Mouse (Mus musculus) kidney, postnatal 10 days (tissue): ENCODE results near the gene Olfr741.

Experiments used
- DNase-seq: peaks from one replicate; pipeline ENCODE4 v3.0.0; 2021; ENCODE audit warnings: mixed read lengths

Gene Olfr741

DNA sequence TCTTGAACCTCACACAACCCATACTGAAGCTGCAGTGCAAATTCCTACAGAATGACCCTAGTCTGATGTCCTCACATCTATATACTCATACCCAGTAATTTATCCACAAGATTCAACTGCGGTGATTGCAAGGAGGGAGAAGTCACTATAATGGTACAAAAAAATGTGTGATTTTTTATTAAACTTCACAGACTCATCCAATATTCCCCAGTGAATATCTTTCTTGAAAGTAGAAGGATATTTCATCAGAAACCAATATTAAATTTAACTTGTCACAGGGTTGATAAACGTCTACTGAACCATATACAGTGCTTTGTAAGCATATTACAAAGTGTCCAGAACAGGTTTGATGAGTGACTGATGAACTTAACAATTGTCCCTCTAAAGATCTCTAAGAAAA, at the start of gene Olfr741:
Gene Olfr741, plus strand, starts transcription at position 301 of the 400 bp plus-strand sequence.
- no peak for DNase-seq

DNA sequence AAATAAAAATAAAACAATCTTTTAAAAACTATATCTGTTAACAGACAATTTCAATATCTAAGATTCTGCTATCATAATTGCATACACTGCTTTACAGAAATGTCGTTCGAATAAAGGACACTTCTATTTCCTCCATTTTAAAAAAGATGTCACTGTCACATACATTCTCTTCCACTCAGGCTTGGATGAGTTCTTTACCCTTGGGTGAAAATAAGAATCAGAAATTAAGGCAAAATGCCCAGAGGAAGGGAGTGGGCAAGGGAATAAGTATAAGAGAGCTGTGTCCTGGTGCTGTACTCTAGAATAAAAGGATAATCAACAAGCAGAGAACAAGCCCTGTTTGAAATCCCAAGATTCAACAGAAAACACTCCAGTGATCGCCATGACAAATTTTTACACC, 27.3 kb upstream of the Olfr741 start, which contains the start of gene Olfr740:
Gene Olfr740, plus strand, starts transcription at position 301 of the 400 bp plus-strand sequence.
- no peak for DNase-seq

DNA sequence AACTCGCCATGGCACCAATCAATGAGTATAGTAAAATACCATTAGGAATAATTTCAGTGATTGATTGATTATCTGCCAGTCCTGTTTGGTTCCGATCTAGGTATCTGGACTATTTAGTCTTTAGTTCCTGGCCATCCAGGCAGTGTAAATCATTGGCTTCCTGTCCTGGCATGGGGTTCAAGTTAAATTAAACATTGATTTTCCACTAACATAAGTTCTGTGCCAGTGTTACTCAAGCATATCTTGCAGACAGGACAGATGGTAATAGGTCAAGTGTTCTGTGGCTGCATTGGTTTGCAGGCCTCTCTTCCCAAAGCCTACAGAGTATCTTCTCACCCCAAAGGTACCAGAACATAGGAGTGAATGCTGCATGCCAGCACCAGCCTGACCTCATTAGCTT, 5.9 kb downstream of the Olfr741 start:
- DNase-seq = no peak

- no peak for DNase-seq
Observed at GRCm38 (mm10) chr14:50503300-50503699, 30.8 kb downstream of the Olfr741 start, which contains the start of gene Olfr742. Gene Olfr742, plus strand, starts transcription at chr14:50503600.

GRCm38 (mm10) chr14:50521539-50521938, 49.0 kb downstream of the Olfr741 start, which contains the start of gene Olfr743:
Gene Olfr743, plus strand, starts transcription at chr14:50521839.
- DNase-seq = no peak
